Mouse (Mus musculus) T-cell, adult 66 days (primary cell): ENCODE results near the gene Th. TPM values are rescaled to one million over a fixed set of nuclear protein-coding genes. Genes with fewer than 3 reads are reported as not detected.

ENCODE experiments used
- total RNA-seq, 2 experiments: library from RNA; stranded (reverse); gene quantifications; 3 replicates in 1 of 2; 4 replicates in 1 of 2; pipeline ENCODE4 v1.2.4; 2023

The Th gene
- not detected for total RNA-seq

GRCm38 (mm10) chr7:142931028-142931427 is at the start of gene Th:
Gene Th, minus strand, starts transcription at chr7:142931128.

GRCm38 (mm10) chr7:142968809-142969511 is 38.0 kb upstream of the Th start, which contains the start of gene Ascl2:
Gene Ascl2, minus strand, starts transcription at chr7:142969264.

Other genes starting within 250 kb of the Th start
- not detected for gene Ins2, start 187.7 kb downstream of the Th start, total RNA-seq
- gene Ascl2, start 38.1 kb upstream of the Th start, total RNA-seq, result under 1 TPM in 1 of 2 experiments, not detected in 1; 0.47 TPM
- 100 to 1,000 TPM; 156 to 157 TPM for gene Tspan32, start 73.9 kb upstream of the Th start, total RNA-seq
- 10 to 100 TPM; 22.8 to 26.2 TPM for gene Cd81, start 121.6 kb upstream of the Th start, total RNA-seq
- gene Tssc4, start 138.1 kb upstream of the Th start, total RNA-seq, result 10 to 100 TPM; 16.6 to 17.7 TPM
- not detected for gene Trpm5, start 163.5 kb upstream of the Th start, total RNA-seq
- not detected for gene Kcnq1, start 175.2 kb upstream of the Th start, total RNA-seq